Mouse (Mus musculus): Measurements from ENCODE around the gene Fgd2.
"Not testable (repeated sequence)": the region's sequence is repeated elsewhere in the genome, so short reads cannot be mapped to it uniquely, and the experiment has no call there.

Fgd2 gene

DNA sequence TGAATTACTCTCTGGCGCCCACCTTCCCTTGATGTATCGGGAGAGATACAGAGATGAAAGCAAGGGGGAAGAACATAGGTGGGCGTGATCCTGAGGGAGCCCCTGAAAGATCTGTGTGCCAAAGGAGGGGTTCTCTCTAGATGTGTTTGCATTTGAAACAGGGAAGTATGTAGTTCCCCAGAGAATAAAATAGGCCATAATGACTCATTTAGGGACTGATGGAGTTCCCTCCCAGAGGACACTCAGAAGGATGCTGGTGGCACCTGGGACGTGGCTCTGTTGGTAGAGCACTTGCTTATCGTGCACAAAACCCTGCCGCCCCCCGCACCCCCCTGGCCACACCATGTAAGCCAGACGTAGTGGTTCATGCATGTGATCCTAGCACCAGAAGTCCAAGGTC is 2.4 kb downstream of the Fgd2 start:
- no peak for DNase-seq (ENCODE audit: low spot score)

DNA sequence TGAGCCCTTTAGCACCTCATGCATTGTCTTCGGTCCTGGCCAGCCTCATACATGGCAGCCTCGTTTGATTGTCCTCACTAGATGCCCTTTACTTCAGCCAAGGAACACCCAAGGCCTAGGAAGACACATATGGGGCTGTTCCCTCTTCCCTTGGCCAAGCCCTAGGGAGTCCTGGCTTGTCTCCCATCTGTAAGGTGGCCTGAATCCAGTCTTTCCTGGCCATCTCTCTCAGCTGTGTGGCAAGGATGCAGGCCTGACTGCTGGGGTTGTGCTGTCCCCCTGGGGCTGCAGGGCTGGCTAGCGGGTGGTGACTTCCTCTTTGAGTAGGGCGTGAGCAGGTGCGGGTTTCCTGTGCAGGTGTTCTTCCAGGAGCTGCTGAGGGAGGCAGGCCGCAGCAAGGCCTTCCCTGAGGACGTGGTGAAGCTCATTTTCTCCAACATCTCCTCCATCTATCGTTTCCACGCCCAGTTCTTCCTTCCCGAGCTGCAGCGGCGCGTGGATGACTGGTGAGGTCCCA is 4.4 kb downstream of the Fgd2 start:
- no peak for DNase-seq (ENCODE audit: low spot score)

DNA sequence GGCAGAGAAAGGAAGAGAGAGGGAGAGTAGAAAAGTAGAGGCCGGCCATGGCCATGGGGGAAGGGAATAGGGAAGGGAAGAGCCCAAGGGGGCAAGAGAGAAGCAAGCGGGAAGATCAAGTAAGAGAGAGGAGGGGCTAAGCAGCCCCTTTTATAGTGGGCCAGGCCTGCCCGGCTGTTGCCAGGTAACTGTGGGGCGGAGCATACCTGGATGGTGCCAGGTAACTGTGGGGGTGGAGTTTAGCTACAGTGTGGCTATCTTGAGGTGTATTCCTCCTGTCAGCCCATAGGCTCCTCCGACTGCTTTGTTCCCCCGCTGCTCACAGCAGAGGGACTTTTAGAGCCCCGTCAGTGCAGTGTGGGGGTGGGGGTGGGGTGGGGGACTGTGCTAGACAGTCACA is 8.0 kb downstream of the Fgd2 start:
- no peak for DNase-seq (ENCODE audit: low spot score)

DNA sequence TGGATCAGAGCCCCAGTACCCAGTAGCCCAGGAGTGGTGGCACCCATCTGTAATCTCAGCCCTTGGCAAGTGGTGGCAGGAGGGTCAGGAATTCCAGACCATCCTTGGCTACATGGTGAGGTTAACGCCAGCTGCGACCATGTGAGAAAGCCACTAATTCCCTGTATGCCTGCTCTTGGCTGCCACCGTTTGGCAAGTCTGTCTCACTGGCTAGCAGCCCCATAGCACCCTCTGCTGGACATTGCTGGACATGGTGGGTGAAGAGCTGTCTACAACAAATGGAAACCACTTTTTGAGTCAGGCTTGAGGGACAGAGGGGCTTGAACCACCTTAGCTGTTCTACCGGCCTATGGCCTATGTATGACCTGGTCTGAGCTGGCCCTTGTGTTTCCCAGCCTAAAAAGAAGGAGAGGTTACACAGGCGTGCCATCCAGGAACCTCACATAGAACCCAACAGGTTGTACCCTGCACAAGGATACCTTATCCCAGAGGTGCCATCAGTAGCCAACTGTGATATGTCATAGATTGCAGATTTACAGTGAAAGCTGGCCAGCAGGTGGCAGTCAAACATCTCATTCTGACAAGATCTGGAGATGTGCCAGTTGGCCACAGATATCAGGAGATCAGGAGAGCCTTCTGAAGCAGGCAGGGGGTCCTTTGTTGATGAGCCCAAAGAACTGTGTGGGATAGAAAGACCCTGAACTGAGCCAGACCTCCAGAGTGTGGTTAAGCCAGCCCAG is 10.4 kb downstream of the Fgd2 start:
- DNase-seq (ENCODE audit: low spot score) = peak; percentile 96

DNA sequence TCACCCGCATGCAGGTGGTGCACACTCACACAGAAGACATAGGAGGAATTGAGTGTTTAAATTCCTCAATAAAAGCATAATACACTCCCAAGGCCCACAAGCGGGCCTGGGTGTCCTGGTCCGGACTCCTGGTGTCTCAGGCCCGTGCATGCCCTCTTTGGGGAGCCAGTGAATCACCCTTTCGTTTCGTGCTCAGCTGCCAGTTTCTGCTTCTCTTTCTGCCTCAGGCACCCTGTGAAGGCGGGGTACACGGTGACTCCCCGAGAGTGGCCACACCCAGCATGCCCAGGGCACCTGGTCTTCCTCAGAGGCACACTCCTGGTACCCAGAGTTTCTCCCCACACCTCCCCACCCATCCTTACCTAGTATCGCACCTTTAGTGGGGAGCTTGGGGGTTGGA is 15.2 kb downstream of the Fgd2 start:
- DNase-seq (ENCODE audit: low spot score) = no peak

DNA sequence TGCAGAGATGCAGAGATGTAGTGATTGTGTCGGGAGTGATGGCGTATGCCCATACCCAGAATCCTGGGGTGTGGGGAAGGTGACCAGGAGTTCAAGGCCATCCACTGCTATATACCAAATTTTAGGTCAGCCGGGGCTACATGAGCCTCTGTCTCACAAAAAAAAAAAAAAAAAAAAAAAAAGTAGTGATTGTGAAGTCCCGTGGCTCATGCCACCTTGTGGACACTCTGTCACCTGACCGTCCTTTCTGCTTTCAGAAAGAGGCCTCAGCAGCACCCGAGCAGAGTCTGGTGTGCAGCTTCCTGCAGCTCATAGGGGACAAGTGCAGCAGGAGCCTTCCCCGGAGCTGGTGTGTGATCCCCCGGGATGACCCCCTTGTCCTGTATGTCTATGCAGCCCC is 17.3 kb downstream of the Fgd2 start:
- DNase-seq (ENCODE audit: low spot score) = no peak

DNA sequence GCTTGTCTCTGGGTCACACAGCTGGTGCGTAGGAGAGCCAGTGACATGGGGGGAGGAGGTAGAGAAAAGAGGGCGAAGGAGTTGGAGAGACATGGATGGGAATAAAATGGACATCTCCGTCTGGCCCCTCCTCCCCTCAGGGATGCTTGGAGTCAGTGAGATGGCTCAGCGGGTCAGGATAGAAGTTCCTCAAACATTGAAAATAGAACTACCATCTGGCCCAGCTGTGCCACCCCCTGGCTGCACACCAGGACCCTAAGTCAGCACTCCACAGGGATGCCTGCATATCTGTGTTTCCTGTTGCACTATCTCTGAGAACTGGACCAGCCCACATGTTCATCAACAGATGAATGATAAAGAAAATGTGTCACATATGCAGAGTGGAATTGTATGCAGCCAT is 19.5 kb downstream of the Fgd2 start:
- no peak for DNase-seq (ENCODE audit: low spot score)

DNA sequence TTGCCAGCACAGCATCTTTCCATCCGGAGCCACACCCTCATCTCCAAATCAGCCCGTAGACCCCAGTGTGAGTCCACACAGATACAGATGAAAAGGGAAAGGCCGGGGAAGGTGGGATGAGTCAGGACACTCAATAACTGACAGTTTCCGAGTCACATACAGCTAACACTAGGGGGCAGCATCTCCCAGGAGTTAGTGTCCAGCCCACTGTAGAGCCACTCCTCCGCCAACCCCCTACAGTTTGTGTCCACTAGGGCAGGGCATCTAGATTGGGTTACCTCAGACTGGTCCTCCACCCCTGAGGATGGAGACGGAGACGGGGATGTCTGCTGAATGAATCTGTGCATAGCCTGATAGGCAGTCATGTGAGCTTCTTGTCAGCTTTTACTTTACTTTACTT is 20.8 kb downstream of the Fgd2 start:
- peak; percentile 94 for DNase-seq (ENCODE audit: low spot score)

DNA sequence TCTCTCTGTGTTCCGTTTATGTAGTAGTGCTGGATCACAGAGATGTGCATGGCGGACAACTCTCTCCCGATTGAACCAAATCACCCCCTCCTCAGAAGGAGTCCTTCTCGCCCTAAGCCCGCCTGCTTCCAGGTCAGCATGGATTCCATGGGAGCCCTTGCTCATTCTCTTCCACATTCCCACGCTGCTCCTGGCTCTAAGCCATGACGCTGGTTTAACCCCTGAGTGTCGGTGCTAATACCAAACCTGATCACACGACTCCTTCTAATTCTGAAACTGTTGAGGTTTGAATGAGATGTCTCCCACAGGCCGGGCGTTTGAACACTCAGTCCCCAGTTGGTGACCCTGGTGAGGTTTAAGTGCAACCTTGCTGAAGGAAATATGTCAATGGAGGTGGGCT is 21.7 kb downstream of the Fgd2 start:
- no peak for DNase-seq (ENCODE audit: low spot score)

DNA sequence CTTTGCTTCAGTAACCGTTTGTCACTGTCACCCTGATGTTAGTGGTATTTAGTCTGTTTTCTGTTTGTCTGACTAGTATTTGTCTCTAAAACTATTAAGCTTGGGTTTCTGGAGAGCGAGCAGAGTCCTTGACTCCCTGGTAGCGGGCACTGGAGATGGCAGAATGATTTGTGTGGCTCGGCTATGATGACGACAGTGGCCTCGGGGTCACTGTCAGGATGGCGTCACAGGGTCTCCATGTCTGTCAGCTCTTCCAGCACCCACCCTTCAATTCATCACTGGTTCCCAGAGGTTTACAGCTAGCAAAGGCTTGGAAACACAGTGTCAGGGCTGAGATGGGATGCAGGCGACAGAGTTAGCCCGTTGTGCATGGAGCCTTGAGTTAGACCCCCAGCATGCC is 23.2 kb downstream of the Fgd2 start:
- DNase-seq (ENCODE audit: low spot score) = no peak

DNA sequence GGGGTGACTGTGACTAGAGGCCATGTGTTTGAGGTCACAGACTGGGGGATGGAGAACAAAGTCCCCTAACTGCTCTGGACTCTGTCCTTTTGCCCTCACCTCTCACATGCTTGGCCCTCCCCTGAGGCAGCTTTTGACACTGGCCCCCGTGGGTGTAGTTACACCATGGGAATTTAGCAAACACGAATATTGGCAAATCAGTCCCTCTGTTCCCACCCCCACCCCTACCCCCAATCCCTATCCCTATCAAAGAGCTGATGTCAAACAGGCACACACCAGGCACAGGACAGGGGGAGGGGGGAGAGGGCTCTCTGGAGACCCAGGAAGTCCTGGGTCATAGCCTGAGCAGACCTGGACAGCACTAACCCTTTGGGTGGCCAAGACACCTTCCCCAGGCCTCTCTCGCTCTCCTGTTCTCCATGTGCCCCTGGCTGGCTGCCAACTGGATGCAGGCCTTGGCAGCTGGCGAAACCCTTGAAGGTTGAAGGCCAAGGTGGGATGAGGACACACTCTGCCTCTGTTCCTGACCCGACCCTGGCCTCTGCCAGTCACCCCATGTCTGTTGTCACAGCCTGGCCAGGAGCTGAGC is 24.2 kb downstream of the Fgd2 start:
- no peak for DNase-seq (ENCODE audit: low spot score)

DNA sequence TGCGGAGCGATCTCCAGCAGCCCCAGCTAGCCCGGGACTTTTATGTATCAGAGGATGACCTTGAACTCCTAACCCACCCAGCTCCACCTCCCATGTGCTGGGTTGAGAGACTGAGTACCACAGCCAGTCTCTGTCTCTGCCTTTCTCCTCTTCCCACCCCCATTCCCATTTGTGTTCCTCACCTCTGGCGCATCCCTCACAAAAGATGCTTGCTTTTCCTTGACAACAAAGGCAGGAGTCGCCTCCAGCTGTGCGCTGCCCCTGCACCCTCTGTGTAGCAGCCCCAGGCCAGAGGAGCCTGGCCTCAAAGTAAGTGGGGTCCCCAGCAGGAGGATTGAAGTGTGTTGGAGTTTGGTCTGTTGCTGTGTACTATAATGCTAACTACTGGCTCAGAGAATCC is 25.0 kb downstream of the Fgd2 start:
- no peak for DNase-seq (ENCODE audit: low spot score)

DNA sequence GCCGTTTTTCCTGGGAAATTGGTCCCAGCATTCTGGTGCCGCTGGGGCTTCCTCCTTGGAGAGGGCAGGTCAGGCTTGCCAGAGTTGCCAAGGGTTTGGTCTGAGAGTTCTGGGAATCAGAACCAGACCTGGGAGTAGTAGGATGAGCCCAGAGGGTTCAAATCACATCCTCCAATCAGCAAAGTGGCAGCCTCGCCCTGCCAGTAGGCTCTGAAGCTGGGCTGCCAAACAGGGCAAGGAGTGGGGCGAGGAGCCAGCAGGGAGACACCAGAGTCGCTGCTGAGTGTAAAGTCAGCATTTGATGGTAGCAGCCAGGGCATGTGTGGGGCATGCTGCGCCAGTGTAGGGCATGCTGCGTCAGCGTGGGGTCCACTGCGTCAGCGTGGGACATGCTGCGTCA is 28.3 kb downstream of the Fgd2 start:
- DNase-seq (ENCODE audit: low spot score) = no peak

DNA sequence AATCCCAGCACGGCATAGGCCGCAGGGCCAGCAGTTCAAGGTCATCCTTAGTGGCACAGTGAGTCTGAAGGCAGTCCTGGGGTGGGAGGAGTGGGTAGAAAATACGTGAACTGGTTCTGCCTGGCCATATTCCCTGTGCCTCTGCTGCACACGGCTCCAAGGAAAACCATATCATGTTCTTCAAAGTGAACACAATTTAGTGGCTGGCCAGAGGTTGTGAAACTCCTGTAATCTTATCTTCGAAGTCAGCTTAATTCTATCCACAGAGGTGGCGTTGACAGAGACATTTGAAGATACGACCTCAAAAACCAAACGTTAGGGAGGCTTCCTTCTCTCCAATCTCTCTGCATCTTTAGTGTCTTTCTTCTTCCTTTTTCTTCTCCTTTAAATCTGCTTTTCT is 30.6 kb downstream of the Fgd2 start:
- DNase-seq (ENCODE audit: low spot score) = no peak

DNA sequence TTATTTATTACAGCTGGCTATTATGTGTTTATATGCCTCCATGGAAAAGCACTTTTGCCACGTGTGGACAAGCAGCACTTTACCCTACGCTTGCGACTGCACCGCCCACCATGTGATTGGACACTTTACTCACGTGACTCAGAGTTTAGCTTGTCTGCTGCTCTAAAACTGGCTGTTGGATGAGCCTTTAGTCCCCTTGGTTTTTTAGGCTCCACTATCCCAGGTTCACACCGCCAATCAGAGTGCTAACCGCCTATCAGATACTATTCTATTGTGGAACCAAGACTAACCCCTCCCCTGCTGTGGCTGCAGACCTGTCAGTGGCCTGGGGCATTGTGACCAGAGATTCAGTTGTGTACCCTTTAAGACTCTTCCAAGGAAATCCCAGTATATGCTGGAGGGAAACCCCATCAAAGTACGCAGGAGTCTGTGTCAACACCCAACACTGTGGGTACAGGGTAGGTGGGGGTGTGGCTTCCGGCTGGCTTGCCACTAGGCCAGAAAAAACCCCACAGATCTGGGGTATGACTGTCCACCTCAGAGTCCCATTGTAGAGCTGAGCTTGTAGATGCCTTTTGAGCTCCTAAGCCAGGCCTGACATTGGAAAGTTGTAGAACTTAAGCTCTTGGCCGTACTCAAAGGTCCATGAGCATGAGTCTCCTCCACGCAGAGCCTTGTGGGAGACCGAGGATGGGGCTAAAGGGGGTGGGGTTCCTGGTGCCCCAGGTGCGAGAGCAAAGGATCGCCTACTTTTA is 32.8 kb downstream of the Fgd2 start:
- no peak for DNase-seq (ENCODE audit: low spot score)

DNA sequence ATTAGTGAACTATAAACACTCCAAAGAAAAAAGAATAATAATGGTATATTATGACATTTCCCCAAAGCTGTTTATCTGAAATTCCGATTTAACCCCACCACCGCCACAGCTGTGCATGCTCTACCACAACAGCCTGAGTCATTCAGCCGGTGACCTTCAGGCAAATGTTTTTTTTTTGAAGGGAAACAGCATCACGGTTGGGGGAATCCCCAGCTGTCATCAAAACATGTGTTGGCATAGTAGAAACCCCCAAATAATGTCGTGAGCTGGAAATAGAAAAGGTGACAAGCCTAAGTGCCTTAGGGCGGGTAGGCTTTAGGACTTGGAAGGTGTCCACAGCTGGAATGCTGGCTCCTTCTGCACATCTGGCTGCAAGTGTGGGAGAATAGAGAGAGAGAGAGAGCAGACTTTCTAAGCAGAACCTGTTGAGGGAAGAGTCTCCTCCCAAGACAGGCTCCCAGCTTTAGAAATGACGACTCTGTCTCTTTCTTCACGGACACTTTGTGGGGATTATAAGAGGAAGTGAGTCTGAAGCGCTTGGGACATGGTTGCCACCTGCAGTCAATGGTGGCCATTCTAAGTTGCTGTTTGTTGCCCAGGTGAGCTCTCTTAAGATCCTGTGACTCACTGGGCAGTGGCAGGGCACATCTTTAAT is 33.5 kb downstream of the Fgd2 start:
- no peak for DNase-seq (ENCODE audit: low spot score)

DNA sequence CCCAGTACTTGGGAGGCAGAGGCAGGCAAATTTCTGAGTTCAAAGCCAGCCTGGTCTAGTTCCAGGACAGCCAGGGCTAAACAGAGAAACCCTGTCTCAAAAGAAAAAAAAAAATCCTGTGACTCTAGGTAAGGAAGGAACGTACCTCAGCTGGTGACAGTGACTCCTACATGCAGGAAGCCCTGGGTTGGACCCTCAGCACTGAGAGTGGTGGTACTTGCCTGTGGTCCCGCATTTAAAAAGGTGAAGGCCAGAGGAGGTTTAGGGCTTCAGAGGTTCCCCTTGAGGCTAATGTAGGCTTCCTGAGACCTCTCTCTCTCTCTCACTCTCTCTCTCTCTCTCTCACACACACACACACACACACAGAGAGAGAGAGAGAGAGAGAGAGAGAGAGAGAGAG is 34.0 kb downstream of the Fgd2 start:
- not testable (repeated sequence) for DNase-seq (ENCODE audit: low spot score)

DNA sequence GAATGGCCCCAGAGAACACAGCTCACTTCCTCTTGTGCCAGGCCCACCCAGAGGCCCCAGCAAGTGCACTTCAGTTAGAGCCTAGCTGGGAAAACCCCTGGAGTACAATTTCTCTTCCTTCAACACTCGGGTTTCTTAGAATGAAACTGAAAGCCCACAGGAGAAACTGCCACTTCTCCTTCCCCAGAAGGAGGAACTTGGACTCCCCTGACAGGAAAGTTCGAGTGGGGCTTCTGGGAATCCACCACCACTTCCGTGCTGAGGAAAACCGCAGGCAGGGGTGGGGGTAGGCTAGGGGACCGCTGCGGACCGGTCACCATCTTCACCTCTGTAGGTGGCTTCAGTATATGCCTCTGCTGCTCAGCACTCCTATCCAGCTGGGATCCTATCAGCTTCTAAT is 34.7 kb downstream of the Fgd2 start:
- no peak for DNase-seq (ENCODE audit: low spot score)

DNA sequence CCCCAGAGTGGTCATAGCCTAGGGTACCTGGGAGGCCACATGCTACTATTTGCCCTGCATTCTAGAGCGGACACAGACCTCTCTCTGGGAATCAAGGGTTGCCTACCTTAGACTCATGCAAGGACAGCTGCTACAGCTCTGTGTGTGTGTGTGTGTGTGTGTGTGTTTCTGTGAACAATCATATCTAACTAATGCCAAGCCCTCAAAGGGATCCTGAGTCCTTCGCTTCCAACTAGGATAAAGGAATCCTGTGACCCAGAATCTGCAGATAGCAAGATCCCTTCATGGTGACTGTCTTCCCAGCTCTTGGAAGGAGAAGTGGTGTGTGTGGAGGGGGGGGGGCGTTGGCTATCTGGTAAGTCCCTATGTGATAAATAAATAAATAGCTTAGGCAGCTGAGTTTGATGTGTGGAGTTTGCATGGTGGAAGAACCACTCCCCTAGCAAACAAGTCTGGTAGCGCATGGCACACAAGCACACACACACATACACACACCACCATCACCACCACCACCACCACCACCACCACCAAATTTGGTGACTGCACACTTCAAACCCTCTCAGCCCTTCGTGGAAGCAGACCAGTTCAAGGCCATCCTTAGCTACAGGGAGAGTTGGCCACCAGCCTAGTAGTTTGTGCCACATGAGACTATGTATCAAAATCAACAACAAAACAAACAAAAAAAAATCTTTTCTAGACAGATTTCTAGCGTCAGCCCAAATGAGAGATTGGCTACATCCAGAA is 35.5 kb downstream of the Fgd2 start:
- no peak for DNase-seq (ENCODE audit: low spot score)

DNA sequence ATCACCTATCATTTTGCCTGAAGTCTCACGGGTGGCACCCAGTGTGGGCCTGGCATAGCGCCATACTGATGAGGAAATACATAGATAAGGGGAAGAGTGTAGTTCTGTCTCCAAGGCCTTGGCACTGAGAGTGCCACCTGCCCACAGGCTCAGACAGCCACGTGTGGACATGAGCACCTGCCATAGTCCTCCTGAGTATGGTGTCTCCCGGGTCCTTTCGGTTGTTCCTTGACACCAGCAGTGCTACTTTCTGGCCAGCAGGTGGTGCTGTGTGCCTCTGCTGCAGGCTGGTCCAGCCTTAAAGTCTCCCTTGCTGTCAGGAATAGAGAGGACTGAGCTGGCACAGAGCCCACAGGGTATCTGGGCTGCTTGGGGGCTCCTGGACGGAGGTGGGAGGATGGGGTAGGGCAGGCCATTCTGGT is 36.1 kb downstream of the Fgd2 start:
- DNase-seq (ENCODE audit: low spot score) = peak; percentile 91

DNA sequence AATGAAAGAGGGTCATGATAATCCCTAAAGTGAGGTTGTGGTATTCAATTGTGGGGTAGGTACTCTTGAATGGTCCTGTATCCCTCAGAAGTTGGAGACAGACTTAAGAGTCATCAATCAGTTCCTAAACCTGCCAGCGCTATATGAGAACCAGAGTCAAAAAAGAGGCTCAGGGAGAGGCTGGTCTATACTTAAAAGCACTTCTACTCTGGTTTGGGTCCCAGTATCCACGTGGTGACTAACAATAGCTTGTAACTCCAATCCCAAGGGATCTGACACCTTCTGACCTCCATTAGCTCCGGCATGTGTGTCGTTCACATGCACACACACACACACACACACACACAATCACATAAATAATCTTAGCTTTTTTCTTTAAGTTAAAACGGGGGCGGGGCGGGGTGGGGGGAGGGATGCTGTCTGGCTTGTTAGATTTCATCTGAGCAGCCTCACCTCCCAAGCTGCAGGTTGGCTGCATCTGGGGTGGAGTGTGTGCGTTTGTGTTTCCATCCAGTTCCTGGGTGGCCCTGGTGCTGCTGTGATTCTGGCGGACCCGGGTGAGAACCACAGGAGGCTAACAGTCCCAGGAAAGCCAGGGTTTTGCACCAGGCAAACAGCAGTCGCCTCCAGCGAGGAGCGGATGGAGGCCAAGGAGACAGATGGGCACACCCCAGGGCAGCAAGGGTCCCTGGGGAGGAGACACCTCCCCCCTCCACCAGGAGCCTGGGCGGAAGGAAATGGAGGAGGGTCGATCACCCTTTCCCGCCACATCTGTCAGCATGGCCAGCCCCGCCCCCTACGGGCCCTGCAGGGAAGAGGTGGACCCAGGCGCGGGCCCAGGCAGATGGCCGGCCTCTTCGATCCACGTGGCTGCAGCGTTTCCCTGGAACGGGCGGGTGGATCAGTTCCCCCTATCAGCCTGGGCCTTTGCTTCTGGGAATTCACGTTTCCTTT is 37.0 kb downstream of the Fgd2 start:
- DNase-seq (ENCODE audit: low spot score) = peak; percentile 93
